Mouse (Mus musculus) layer of hippocampus, adult 11-12 months (tissue): ENCODE data around the gene Parvg.
A peak's percentile ranks its signal among the peaks of the same experiment; 100 is the strongest.

Experiments used
- DNase-seq: peaks from one replicate; pipeline ENCODE4 v3.0.0; 2022; ENCODE audit warnings: low spot score

Parvg gene

DNA sequence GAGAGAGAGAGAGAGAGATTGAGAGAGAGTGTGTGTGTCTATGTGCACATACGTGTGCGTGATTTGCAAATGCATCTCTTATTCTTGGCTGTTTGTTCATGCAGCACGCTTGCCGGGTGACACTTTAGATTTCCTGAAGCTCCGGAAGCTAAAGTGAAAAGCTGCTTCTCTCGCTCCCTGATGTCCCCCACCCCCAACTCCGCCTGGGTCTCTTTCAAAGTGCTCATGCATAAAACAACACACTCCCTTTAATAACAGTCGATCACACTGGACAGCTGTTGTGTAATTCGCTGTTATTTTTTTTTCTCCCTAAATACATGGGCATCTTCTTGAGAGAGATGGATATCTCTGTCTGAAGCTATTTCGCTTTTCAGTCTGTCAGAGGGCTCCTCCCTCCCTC, 18.5 kb upstream of the Parvg start:
- no peak for DNase-seq

DNA sequence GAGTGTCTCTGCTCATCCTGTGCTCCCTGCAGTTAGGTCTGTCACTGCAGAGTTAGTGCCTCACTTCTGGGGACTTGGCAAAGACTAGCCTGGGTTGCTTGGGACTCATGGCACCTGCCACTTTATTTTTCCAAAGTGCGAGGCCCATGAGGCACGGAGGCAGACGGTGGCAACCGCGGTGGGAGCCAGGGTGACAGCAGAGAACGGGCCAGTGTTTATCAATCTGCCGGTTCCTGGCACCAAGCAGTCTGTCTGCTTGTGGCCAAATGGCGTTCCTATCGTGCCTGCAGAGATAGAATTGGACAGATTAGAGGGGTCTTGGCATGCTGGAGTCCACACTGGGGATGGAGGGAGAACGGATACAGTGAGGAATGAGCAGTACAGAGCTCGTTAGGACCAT, 13.6 kb upstream of the Parvg start:
- DNase-seq = peak; percentile 35

DNA sequence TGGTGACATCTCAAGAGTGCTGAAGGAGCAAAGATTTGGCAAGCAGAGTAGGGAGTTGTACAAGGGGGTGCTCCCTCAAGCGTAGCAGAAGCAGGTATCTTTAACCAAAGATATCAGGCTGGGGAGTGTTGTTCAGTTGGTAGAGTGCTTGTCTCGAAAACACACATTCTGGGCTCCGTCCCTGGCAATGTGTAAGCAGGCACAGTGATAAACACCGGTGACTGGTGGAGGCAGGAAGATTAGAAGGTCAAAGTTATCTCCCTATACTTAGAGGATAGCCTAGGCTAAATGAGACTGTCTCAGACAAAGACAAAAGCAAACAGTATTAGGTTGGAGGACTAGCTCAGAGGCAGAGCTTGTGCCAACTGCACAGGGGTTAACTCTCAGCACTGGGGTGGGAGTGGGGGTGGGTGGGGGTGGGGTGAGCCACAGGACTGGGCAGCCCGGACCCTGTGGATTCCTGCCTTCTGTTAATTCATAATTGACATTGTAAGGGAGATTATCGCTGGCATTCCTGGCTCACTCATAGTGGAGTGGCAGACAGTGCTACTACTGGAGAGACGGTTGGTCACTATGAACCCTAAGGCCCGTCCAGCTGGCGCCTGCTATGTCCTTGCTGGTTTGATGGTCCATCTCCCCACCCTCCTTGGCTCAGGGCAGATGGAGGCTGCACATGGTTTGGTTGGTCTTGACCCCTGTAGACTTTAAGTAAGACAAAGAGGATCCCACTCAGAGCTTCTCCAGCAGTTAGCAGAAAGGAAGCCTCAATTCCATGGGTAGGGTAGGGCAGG, 12.3 kb upstream of the Parvg start:
- DNase-seq = no peak

DNA sequence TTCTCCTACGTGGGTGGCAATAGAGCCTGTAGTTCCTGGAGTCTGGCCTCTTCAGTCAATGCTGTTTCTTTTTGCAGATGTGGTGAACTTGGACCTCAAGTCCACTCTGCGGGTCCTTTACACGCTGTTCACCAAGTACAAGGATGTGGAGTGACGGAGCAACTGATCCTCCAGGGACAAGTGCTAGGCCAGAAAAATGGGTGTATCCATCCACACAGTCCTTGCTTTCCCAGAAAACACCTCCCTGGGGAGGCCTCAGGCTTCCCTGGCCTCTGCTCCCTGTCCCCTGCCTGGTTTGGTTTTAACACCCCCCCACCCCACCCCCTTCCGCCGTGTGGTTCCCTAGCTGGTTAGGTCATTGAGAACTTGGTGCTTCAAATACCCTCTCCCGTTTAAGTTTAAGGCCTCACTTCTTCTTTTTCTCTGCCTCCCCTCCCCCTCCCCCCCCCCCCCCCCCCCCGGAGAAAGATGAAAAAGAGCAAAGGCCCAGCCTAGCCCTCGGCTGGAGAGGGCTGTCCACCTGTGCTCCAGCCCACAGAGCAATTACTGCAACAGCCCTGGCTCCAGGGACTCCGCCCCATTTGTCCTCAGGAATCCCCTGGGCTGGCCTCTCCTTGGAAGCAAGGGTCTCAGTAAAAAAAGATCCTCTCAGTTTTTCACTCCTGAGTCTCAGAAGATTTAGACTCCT, 10.8 kb upstream of the Parvg start:
- no peak for DNase-seq

DNA sequence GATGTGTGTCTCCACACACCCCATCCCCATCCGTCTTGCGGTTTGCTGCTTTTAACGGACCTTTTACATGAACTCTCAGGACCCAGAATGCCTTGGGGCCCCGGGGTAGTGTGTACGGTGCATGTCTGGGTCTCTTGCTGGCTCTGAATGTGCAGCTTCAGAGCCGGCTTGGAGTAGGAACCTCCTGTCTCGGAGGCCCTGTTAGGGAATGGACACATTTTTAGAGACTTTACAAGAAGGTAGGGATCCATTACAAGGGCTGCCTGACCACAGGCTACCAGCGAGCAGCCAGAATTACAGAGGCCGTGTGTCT, 10.3 kb upstream of the Parvg start:
- DNase-seq = no peak

DNA sequence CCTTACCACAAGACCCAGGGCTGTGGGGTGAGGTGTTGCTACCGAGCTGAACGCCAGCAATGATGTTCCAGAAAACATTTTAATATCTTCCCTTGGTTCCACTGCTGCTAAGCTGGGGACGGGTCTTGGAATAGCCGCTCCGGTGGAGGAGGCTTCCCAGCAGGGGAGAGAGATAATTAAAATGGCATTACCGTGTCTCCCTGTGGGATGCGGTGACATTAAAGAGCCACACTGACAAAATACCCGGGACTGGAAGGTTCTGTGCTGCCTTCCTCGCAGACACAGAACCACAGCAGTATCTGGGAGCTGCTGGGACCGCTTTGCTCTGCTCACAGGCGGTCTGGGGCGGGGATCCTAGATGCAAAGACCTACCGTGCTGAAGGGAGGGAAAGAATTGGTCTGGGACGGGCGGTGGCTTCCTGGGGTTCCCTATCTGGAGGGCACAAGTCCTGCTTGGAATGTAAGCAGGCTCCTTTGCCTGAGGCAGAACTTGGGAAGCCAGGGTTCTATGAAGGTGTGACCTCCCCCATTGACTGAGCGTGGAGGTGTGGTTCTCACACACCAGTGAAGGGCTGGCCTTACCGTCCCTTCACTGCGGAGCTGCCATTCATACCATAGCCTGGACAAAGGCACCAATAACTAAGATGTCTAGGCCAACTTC, 9.3 kb upstream of the Parvg start:
- DNase-seq = no peak

DNA sequence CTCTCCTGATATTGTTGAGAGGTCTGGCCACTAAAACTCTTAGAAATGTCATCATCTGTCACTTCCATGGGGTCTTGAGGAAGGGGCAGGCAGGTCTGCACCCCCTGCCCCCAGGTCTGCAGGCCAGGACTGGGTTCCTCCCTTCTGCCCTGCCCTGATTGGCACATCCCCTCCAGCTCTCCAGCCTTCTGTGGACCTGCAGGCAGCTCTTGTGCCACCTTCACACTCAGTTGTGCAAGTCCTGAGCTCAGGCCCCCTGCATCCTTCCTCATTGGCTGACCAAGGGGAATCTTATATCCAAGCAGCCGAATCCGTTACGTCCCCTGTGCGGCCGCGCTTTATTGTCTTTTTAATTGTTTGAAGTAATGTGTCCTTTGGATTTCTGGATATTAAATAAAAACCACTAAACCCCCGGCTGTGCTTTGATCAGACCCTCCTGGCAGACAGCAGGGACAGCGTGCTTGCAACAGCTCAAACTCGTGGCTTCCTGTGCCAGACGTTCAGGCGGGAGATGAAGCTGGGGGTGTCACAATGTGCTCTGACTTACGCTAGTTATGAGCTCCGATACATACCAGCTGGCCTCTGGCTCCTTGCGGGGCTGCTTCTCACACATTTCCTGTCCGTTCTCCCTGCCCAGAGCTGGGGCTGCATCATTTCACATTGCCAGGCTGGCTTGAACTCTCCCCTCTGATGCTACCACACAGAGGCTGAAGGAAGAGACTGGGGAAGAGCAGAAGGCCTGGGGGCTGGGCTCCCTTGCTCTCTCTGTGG, 8.4 kb upstream of the Parvg start:
- peak; percentile 65 for DNase-seq

DNA sequence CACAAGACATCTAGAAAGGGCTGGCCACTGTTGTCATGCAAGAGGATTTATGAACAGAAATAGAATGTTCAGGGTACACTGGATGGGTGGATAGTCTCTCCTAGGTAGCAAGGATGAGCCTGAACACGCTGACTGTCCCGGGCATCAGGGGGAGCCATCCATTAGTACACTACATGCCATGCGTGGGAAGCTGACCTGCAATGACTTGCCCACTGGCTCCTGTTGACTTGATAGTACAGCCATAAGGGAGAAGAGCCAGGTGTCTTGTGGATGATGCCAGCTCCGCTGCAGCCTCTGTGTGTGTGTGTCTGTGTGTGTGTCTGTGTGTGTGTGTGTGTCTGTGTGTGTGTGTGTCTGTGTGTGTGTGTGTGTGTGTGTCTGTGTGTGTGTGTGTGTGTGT, 4.4 kb upstream of the Parvg start:
- DNase-seq = no peak

DNA sequence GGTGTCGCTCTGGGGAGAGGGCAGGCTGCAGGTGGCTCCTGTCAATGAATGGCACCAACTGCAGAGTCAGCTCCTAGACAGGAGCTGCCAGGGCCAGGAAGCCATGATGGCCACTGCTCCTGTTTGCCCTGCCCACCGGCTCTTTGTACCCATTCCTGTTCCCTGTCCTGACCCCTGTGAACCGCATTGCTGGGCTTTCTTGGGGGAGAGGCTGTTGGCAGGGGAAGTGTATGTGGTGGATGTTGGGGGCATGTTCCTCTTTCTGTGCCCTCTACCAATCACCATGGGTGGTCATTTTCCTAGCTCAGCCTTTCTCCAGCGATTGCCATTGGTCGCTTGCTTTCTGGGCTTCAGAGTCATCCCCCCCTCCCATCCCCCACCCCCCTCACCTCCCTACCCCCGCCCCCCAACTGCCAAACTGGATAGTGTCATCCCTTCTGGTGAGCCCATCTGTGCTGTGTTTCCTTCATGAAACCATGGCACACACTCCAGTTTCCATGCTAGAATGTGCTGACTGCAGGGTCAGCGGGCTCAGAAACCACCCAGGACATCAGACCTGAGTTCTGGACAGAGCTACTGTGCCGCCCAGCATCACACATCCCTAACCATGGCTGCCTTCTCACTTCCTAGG, 2.2 kb upstream of the Parvg start:
- peak; percentile 47 for DNase-seq

DNA sequence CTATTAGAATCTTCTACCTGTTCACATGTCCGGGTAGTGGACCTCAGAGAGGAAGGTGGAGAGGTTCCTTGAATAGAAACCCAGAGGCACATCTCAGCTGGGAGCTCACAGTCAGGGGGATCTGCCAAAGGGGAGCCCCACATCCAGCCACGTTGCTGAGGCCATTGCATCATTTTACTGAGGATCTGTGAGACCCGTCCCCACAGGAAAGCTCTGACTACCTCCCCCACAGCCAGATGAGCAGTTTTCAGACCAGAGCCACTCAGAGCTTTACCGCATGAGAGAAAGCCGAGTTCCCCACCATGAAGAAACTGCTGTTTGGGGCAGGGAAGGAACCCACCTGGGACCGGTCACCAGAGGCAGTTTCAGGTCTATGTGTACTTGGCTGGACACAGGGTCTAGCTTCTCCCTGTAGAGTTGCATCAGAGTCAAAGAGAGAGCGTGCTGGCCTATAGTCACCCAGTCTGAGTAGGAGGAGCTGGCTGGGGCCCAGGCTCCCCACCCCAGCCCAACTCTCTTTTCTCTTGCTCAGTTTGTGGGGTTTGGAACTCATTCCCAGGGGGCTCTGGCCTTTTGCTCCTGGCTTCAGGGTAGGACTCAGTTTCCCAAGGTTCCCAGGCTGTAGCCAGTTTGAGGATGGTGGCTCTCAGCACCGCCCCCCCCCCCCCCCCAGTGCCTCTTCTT, 1.2 kb downstream of the Parvg start:
- DNase-seq = no peak

DNA sequence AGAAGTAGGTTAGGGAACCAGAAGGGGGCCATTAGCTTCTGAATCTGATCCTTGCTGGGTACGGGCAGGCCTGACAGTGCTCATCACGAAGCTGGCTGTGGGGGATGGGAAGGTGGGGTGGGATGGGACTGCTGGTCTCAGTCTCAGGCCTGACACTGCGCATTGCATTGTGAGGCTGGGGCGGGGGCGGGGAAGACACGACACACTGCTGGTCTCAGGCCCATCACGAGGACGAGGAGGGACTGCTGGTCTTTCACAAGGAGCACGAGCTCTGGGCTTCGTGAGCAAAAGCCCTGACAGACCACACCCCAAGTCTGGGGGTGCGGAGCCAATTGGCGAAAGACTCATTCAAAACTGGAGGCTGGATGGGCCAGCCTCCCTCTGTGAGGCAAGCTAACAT, 1.9 kb downstream of the Parvg start:
- no peak for DNase-seq

DNA sequence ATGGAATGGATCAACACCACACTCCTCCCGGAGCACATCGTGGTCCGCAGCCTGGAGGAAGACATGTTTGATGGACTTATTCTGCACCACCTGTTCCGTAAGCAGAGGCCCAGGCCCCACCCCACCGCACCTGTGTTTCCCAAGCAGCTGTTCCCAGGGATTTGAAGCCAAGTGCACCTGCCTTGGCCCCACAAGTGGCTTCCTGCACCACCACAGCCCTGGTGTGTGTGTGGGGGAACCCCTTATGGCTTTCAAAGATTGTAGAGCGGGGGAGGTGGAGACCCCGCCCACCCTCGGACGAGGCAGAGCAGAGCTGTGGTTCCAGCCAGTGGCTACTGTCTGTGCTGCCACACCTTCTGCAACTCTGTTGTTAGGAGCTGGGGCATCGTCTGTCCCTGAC, 5.0 kb downstream of the Parvg start:
- DNase-seq = no peak

DNA sequence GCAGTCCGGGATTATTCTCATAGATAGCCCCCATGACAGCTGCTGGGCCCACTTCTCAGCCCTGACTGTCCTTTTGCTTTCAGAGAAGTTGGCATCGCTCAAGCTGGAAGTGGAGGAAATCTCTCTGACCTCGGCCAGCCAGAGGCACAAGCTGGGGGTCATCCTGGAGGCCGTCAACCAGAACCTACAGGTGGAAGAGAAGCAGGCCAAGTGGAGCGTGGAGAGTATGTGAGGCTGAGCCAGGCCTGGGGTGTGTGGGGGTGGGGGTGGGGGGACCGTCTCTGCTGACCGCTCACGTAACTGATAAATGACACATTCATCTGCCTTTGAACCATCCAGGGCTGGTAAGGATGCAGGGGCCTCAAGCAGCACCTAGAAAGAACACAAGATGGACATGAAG, 6.1 kb downstream of the Parvg start:
- no peak for DNase-seq

DNA sequence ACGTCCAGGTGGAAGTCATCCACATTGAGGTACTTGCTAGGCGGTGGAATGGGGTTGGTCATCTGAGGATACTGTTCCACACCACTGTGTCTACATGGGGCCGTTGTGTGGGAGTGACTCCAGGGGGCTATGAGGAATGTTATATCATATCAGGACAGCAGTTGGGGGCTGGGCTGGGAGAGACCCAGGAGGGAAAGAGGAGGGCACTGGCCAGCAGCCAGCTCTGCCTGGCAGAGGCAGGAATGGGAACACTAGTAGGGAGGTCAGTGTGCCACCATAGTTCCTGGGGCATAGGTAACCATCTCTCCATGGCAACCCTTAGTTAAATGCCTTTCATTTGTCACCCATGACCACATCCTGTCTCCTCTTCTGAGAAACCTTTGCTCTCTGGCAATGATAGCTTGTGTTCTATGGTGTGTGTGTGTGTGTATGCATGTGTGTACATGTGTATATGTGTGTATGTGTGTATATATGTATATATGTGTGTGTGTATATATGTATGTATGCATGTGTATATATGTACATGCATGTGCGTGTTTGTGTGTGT, 7.3 kb downstream of the Parvg start:
- no peak for DNase-seq

DNA sequence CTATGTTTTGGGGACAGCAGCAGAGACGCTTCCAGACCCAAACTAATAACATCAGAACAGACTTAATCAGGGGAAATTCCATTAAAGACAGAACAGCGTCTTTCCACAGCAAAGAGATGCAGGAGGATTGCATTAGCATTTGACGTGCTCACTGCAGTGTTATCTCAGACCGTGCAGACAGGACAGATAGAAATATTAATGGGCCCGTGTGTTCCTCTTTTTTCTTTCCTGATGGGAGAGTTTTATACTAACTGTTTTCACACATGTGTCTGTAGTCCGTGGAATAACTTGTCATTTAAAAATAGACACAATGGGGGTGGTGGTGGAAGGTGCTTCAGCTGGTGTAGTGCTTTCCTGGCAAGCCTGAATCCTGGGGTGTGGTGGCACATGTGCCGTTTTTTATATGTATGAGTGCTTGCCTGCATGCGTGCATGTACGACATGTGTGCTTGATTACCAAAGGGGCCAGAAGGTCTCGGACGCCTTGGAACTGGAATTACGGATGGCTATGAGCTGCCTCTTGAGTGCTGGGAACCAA, 12.5 kb downstream of the Parvg start:
- DNase-seq = peak; percentile 39

DNA sequence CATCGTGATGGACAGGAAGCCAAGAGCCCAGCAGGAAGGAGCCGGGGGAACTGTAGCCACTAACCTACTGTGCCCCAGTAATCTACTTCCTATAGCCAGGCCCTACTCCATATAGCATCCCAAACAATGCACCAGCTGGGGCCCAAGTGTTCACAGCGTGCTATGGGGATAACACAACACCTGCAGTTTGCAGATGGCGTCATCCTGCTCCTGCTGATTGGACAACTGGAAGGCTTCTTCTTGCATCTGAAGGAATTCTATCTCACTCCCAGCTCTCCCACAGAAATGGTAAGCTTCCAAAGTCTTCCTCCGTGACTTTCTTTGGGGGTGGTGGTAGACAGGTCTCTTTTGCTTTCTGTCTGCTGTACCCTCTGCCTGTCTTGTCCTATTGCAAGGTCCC, 13.8 kb downstream of the Parvg start:
- DNase-seq = no peak

DNA sequence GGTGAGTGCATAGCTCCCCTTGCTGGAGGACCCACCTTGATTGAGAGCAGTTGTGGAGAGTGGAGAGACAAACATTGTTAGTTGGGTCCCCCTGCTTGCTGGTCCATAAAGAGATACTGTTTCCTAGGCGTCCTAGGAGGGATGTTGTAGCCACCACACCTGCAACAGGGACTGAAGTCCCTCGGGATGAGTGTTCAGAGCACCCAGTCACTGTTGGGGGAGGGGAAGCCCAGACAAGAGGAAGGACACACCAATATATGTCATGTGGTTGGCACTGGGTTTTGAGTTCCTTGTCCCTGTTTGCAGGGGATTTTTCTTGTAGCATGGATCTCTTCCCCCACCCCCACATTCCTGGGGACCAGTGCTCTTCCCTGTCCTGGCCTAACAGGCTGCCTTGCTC, 17.1 kb downstream of the Parvg start:
- DNase-seq = no peak

DNA sequence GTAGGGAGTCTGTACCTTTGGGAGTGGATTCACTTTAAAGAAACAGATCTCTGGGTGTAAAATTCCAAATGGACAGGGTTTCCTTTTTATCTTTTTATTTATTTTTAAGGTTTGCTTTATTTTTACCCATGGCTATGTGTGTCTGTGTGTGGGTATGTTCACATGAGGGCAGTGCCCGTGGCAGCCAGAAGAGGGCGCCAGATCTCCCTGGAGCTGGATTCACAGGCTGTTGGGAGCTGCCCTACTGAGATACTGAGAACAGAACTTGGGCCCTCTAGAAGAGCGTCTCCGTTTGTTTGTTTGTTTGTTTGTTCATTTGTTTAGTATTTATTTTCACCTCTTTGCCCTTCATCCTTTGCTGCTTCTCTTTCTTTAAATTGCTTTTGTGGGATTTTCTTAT, 24.9 kb downstream of the Parvg start:
- no peak for DNase-seq

DNA sequence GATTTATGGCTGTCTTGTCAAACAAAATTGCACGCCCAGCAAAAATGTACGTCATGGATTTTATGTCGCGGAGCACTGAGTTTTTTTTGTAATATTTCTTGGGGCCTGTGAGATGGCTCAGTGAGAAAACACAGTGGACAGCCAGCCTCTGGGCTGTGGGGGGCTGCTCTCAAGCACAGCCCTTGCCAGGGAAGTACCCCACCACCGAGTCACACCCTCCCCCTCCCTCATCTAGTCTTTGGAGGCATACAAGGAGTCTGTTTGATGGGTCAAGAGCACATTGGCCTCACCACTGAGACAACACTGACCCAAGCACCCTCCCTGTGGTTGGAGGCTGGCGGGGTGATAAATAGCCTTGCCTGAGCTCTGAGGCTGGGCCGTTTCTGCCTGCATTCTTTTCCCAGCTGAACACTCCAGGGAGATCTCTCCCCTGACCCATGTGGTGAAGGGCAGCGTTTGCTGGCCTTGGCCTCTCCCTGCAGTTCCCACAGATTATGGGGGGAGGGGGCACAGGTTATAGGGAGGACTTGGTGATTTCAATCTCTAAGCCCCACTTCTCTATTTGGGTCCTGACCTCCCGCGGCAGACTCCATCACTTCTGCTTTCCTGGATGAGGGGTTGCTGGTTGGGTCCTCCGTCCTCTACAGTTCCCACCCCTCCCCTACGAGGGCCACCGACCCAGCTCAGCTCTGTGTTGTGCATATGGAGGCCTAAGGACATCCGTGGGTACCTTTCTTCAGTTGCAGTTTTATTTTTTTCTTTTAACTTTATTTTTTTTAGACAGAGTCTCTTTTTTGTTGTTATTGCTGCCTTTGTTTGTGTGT, 26.3 kb downstream of the Parvg start:
- DNase-seq = no peak

DNA sequence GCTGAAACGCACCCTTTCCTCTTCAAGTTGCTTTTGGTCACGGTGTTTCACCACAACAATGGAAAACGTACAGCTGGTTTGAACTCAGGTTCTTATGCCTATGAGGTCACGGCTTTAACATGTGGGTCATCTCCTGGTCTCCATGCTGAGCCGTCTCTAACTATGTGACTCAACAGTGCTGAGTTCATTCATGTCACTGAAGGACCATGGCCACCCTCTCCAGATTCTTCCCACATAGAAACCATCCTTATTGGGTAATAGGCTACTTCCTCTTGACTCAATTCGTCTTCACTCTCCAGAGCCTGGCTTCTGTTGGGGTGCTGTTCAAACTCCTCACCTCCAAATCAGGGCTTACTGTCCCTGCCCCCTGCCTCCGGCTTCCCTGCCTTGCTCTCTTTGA, 27.5 kb downstream of the Parvg start:
- no peak for DNase-seq
